Mouse (Mus musculus): ENCODE data around the gene Dok3.

GRCm38 (mm10) chr13:55555921-55556320, 26.8 kb upstream of the Dok3 start:
- no peak for TF ChIP-seq POLR2A (IDR thresholded peaks at IDR 0.05; ENCODE audit: low read depth, low read length)
- TF ChIP-seq CTCF (conservative IDR thresholded peaks at IDR 0.05; ENCODE audit: insufficient read depth, insufficient read length, low read depth, low read length): no peak
